Mouse (Mus musculus) ovary, postnatal 36 days (tissue): ENCODE results near the gene Rps19.
"Not testable (repeated sequence)": the region's sequence is repeated elsewhere in the genome, so short reads cannot be mapped to it uniquely, and the experiment has no call there.

Experiments
- DNase-seq: peaks from one replicate; pipeline ENCODE4 v3.0.0; 2022; ENCODE audit warnings: low spot score, mixed read lengths

The Rps19 gene

GRCm38 (mm10) chr7:24883896-24884692 is at the start of gene Rps19:
Gene Rps19 (plus strand): TSS chr7:24884371.
- DNase-seq: peak; percentile 97

DNA sequence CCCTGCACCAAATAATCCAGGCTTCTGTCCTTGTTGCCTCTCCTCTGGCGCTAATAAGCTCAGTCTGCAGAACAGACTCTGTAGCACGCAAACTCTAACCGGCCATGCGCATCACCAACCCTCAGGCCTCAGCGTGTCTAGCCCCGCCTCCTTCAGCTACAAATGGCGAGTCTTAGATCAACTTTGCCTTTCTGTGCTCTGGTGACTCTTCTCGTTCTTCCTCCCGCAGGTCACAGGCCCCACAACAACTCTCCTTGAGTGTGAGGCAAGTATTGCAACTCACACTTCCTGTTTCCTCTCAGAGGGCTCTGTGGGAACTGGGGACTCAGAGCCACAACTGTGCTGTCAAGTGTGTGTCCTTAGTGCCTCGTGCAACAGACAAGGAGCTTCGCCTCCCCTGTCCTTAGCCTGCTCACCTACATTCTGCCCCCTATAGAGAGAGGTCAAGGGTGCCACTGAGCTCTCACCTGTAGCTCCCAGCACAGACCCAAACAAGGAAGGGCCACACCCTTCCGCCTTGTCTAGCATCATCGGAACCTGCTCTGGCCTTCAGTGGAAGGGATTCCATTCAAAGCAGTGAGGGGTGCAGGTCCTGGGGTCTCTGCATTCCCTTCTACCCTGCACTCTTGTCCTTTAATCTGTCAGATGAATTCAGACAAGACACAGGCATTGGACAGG is 45.3 kb upstream of the Rps19 start:
- not testable (repeated sequence) for DNase-seq

GRCm38 (mm10) chr7:24839410-24839808 is 44.8 kb upstream of the Rps19 start:
- DNase-seq: no peak

GRCm38 (mm10) chr7:24840331-24840730 is 43.8 kb upstream of the Rps19 start:
- no peak for DNase-seq

DNA sequence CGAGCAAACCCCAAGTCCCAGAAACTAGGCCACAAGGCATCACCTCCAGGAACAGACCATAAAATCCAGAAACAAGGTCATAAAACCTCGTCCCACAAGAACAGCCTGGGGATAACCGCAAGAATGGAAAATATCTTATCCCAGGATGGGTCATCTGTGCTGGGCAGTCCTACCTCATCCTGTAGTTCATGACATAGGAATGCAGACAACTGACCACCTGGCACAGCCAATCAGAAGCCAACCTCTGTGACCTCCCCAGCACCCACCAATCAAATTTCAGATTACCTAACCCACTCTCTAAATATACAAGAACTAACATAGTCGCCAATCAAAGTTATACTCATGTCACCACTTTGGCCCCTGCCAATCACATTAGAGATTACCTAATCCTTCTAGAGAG is 43.2 kb upstream of the Rps19 start:
- no peak for DNase-seq

DNA sequence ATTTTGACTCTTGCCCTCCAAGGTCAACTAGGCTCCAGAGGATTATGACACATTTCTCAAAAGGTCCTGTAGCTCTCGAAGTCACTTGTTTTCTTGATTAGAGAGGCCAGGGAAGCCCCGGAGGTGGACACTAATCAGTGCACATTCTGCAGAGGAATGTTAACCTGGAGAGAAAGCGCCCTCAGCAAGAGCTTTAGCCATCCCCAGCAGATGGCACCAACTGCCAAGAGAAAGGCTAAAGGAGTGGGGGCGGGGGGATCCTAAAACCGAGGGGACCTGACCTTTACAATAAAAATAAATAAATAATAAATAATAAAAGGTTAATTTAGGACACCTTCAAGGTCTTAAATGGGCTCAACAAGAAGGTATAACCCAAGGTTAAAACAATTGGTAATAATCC is 40.0 kb upstream of the Rps19 start:
- DNase-seq: peak; percentile 12

GRCm38 (mm10) chr7:24845181-24845580 is 39.0 kb upstream of the Rps19 start:
- DNase-seq: no peak

GRCm38 (mm10) chr7:24845713-24846112 is 38.5 kb upstream of the Rps19 start:
- no peak for DNase-seq

DNA sequence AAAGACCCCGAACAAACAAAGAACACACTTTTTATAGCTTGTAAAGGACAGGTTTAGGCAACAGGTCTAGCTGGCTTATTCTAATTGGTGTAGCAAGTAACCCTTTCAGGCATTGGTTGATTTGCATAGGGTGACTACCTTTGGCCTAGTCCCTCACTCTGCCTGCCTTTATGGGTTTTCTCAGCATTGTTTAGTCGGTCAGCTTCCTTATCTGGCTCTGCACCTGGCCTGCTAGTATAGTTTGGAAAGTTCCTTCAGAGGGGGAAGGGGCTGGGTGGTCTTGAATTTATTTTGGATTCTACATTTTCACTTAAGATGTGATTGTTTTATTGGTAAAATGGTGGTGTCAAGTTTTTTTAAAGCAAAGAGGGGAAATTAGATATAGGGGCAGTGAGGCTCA is 37.6 kb upstream of the Rps19 start:
- not testable (repeated sequence) for DNase-seq

- peak; percentile 16 for DNase-seq
Measured at GRCm38 (mm10) chr7:24850162-24850561, 34.0 kb upstream of the Rps19 start.

- DNase-seq: peak; percentile 14
Measured at GRCm38 (mm10) chr7:24850899-24851303, 33.3 kb upstream of the Rps19 start.

DNA sequence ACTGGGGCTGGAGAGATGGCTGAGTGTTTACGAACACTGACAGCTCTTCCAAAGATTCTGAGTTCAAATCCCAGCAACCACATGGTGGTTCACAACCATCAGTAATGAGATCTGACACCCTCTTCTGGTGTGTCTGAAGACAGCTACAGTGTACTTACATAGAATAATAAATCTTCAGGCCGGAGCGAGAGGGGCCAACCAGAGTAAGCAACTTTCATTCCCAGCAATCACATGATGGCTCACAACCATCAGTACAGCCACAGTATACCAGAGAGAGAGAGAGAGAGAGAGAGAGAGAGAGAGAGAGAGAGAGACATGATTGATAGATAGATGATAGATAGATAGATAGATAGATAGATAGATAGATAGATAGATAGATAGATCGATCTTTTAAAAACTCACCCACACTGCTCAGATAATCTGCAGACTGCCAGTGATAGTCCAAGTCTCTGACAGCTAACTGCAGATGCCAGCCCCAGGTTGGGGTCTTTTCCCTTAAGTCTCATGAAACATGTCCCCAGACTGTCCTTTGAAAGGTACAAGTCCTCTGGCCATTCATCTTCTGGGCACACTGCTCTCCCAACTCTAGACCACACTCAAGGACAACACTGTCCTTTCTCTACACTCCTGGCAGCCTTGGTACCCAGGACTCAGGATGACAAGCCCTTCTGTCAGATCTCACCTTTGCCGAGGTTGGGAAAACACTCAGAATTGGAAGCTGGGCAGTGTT is 32.4 kb upstream of the Rps19 start:
- no peak for DNase-seq

GRCm38 (mm10) chr7:24852557-24853232 is 31.5 kb upstream of the Rps19 start:
- DNase-seq: no peak

DNA sequence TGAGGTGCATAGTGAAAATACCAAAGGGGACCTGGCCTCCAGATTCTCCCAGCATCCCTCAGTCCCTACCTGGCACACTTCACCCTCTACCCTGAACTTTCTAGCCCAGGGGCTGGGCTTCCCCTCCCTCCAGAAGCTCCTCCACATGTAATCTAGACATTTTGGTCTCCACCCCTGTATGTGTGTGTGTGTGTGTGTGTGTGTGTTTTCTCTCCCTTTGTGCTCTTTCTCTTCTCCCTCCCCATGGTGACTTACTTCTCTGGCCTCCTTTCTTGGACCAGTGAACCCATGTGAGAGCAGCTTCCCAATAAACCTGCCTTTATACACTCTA is 31.0 kb upstream of the Rps19 start:
- DNase-seq: no peak

DNA sequence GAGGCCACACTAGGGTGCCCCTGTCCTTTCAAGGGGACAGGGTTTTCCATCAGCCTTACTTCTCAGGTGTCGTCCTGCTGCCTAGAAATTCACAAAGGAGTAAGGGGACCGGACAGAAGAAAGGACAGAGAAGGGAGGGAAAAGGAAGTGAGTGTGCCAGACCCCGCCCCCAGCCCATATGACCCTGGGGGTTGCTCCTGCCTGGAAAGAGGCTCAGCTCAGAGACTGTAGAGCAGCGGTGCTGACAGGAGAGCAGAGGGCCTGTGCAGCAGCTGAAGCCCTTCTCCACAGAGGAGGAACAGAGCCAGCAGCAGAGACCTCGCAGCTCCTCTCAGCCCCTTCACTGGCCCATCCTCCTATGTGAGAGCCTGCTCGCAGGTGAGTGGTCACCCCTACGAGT is 30.5 kb upstream of the Rps19 start:
- no peak for DNase-seq

- no peak for DNase-seq
Measured at GRCm38 (mm10) chr7:24856460-24857120, 27.6 kb upstream of the Rps19 start.

DNA sequence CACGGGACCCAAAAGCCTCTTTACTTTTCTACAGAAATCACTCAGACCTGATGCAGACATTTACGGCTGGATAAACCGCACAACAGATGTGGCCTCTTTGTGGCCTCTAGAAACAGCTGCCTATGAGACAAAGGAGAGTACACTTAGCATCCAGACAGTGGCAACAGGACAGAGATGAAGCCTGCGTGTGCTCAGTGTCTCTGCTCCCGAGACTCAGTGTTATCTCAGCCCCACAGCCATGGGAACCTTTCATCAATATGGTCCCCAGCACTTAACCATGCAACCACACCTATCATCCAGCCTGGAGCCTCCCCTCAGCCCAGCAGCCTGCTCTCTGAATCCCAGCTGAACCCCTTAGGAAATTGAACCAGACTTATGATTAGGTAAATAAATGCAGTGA is 24.9 kb upstream of the Rps19 start:
- no peak for DNase-seq

DNA sequence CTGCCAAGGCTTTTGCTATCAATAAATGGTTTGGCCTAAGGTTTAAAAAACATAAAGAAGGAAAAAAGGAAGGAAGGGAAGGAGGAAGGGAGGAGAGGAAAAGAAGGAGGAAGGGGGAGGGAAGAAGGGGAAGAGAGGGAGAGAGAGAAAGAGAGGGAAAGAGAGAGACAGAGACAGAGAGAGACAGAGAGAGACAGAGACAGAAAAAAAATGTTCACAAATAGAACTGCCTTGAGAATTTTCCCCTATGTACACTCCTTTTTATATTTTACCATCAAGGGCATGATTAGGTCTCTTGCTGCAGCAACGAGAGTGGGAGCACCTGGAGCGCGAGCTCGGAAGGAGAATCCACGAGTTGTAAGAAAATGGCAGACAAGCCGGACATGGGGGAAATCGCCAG is 22.3 kb upstream of the Rps19 start, which contains the start of gene Gm9844:
Gene Gm9844, plus strand, starts transcription at position 301 of the 400 bp plus-strand sequence.
- DNase-seq: no peak

DNA sequence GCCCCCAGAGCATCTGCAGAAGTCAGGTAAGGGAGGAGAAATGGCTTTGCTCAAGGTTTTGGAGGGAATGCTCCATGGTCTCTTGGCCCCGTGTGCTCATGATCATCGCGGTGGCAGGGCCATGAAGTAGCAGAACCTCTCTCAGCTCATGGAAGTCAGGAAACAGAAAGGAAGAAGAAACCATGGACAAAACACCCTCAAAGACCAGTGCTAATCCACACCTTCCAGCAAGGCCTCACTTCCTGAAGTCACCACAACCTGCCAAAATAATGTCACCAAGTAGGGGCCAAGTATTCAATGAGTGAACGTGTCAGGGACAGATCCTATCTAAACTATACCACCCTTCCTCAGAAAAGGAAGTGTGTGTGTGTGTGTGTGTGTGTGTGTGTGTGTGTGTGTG is 21.3 kb upstream of the Rps19 start:
- no peak for DNase-seq

GRCm38 (mm10) chr7:24864156-24864555 is 20.0 kb upstream of the Rps19 start:
- DNase-seq: no peak

DNA sequence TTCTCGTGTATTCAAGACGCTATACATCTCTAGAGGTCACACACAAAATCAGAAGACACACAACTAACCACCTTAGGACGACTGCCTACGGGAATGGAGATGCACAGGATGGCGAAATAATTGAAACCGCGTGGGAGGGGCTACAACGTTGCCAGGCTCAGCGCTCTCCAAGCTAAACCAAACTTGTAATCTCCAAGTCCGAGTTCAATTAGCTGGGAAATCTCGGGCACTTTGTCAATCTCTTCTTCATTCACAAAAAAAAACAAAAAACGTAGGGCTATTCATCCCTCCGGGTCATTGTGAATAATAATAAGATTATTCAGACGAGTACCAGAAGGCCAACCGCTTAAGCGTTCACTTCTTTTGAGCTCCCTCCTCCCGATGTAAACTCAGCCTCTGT is 15.1 kb upstream of the Rps19 start:
- no peak for DNase-seq
